Mouse (Mus musculus) MEL (cell line): ENCODE measurements around the gene Drosha.
A peak's percentile ranks its signal among the peaks of the same experiment; 100 is the strongest.
"Not testable (repeated sequence)": the region's sequence is repeated elsewhere in the genome, so short reads cannot be mapped to it uniquely, and the experiment has no call there.

ENCODE experiments used
- CTCF ChIP-seq, 3 experiments: IDR thresholded peaks in 2 of 3; conservative IDR thresholded peaks in 1 of 3; 2 replicates each; pipeline ENCODE4 v1.5.1; 2011 to 2012; ENCODE audit warnings: low read length in 3 of 3, low read depth in 2 of 3, mild to moderate bottlenecking in 2 of 3, improper control_type of control experiment in 1 of 3, inconsistent platforms in 1 of 3, mixed read lengths in 1 of 3, moderate library complexity in 1 of 3; ENCODE audit not compliant: control insufficient read depth in 1 of 3, insufficient read depth in 1 of 3, poor library complexity in 1 of 3, severe bottlenecking in 1 of 3
- E2F4 ChIP-seq: IDR thresholded peaks from 2 replicates; pipeline ENCODE4 v1.6.1; 2011; ENCODE audit warnings: low read depth, low read length, improper control_type of control experiment, borderline replicate concordance
- MAZ ChIP-seq: IDR thresholded peaks from 2 replicates; pipeline ENCODE4 v1.6.1; 2012; ENCODE audit warnings: low read depth, mild to moderate bottlenecking, inconsistent platforms, low read length, improper control_type of control experiment
- RAD21 ChIP-seq: IDR thresholded peaks from 2 replicates; pipeline ENCODE4 v1.6.1; 2011; ENCODE audit warnings: mild to moderate bottlenecking, low read depth, low read length, improper control_type of control experiment
- SIN3A ChIP-seq: IDR thresholded peaks from 2 replicates; pipeline ENCODE4 v1.6.1; 2012; ENCODE audit warnings: low read length, improper control_type of control experiment, inconsistent platforms
- ZNF384 ChIP-seq: IDR thresholded peaks from 2 replicates; pipeline ENCODE4 v1.6.1; 2012; ENCODE audit warnings: low read depth, mild to moderate bottlenecking, inconsistent platforms, low read length, improper control_type of control experiment

GRCm38 (mm10) chr15:12937326-12937725 is 112.7 kb downstream of the Drosha start:
- not testable (repeated sequence) for TF ChIP-seq MAZ; E2F4; ZNF384; CTCF (IDR thresholded peaks at IDR 0.05 in 2 of 3, conservative IDR thresholded peaks at IDR 0.05 in 1 of 3; ENCODE audit: control insufficient read depth in 1 of 3, insufficient read depth in 1 of 3, low read depth in 2 of 3, low read length in 3 of 3, poor library complexity in 1 of 3, severe bottlenecking in 1 of 3); RAD21
- 0 out of 2 replicates have a peak, but pooled peaks have one; percentile 9 for TF ChIP-seq SIN3A
